In genomic region chr12:16497960-16498359, GRCm38 (mm10) we compare ENCODE assay signal across 24 mouse cellular contexts.
DNase-seq lines count a peak whose midpoint lies in the region; ATAC-seq lines count a peak whose summit lies in the region.
"Had no signal": no experiment of that assay in that cellular context is flagged by ENCODE, and none has a peak within 500 bp of the region (broad histone marks: within the 10 kb centered on the region; RNA-seq: fewer than 3 reads in every experiment).

No protein-coding gene starts in this region.

- DNase-seq in limb, embryonic 10.5 days (ENCODE audit: low spot score), result no peak
- peak; percentile 10 for DNase-seq in R1 (ENCODE audit: low read depth, low spot score)
- peak; percentile 16 for DNase-seq in adipocyte (ENCODE audit: low spot score)
- DNase-seq in forelimb bud, embryonic 11.5 days (ENCODE audit: low read depth, low spot score), result peak; percentile 23
- no peak for DNase-seq in kidney, adult 8-10 months
- DNase-seq in ovary, adult 18-20 months (ENCODE audit: low spot score), result no peak
- DNase-seq: adrenal gland, postnatal 14 days; cerebellum, adult 9-11 months; gastrocnemius, adult 2 months; kidney, postnatal 25 days; lung, postnatal 4 days; right cerebral cortex, adult 18-20 months; thymus, adult 2 months; thymus, postnatal 4 days had no signal

- no peak overlapping the region for H3K27ac ChIP-seq in limb, embryonic 12.5 days
- H3K27ac ChIP-seq in limb, embryonic 10.5 days, result no peak overlapping the region
- H3K27ac ChIP-seq: gastrocnemius, adult 2 months; hindbrain, embryonic 10.5 days; hindbrain, postnatal 0 days; layer of hippocampus, adult 2 months; limb, embryonic 15.5 days; liver, embryonic 14.5 days; lung, embryonic 15.5 days; stomach, postnatal 0 days had no signal

- no peaks in the 10 kb centered on the region; the same call in 1 of the 2 replicates for H3K4me1 ChIP-seq in limb, embryonic 12.5 days (replicated peaks)
- no peaks in the 10 kb centered on the region; the same call in 1 of the 2 replicates for H3K4me1 ChIP-seq in limb, embryonic 10.5 days
- H3K4me1 ChIP-seq: hindbrain, embryonic 10.5 days; limb, embryonic 15.5 days; lung, embryonic 15.5 days had no signal

- peaks cover 8% of the 10 kb centered on the region for H3K9me3 ChIP-seq in limb, embryonic 12.5 days
- no peaks in the 10 kb centered on the region for H3K9me3 ChIP-seq in limb, embryonic 10.5 days (replicated peaks)
- H3K9me3 ChIP-seq: limb, embryonic 15.5 days; lung, embryonic 15.5 days had no signal

- no peak overlapping the region for H3K4me2 ChIP-seq in limb, embryonic 12.5 days
- H3K4me2 ChIP-seq: limb, embryonic 15.5 days; lung, embryonic 15.5 days had no signal

- H3K9ac ChIP-seq in limb, embryonic 12.5 days (replicated peaks), result no peak overlapping the region
- H3K9ac ChIP-seq: limb, embryonic 15.5 days; liver, embryonic 14.5 days; lung, embryonic 15.5 days had no signal

- 39% methylated on average over 4 of the region's 4 CpGs for WGBS in limb, embryonic 12.5 days
- 50% methylated on average over 4 of the region's 4 CpGs for WGBS in limb, embryonic 10.5 days

- H3K27me3 ChIP-seq in limb, embryonic 12.5 days, result no peaks in the 10 kb centered on the region; the same call in 1 of the 2 replicates
- H3K27me3 ChIP-seq in limb, embryonic 10.5 days (ENCODE audit: low read depth, poor library complexity, severe bottlenecking), result no peaks in the 10 kb centered on the region
- H3K27me3 ChIP-seq: limb, embryonic 15.5 days; lung, embryonic 15.5 days had no signal

- ATAC-seq in limb, embryonic 12.5 days (ENCODE audit: insufficient number of reproducible peaks, insufficient read depth, low FRiP score, low TSS enrichment, low read depth), result 0 out of 2 replicates have a peak, but pooled peaks have one; percentile 42
- ATAC-seq: forebrain, embryonic 16.5 days; hindbrain, postnatal 0 days; intestine, embryonic 16.5 days had no signal

- no peak overlapping the region for H3K4me3 ChIP-seq in limb, embryonic 12.5 days (replicated peaks)
- no peak overlapping the region for H3K4me3 ChIP-seq in limb, embryonic 10.5 days
- H3K4me3 ChIP-seq: gastrocnemius, adult 2 months; hindbrain, embryonic 10.5 days; layer of hippocampus, adult 2 months; limb, embryonic 15.5 days; lung, embryonic 15.5 days had no signal

- H3K36me3 ChIP-seq in limb, embryonic 12.5 days, result no peaks in the 10 kb centered on the region
- no peaks in the 10 kb centered on the region for H3K36me3 ChIP-seq in limb, embryonic 10.5 days
- H3K36me3 ChIP-seq: hindbrain, embryonic 10.5 days; limb, embryonic 15.5 days; lung, embryonic 15.5 days had no signal

Comparison
In these comparisons a context has a peak if more than half of its experiments do, and no peak if none do; other contexts are left out.
1. DNase-seq: peak in R1 (single experiment), adipocyte (single experiment) and forelimb bud, embryonic 11.5 days (single experiment); none in limb, embryonic 10.5 days (single experiment), kidney, adult 8-10 months (0 of 2) and ovary, adult 18-20 months (single experiment).